Mouse (Mus musculus) spleen, adult 2 months (tissue): Measurements from ENCODE around the gene Ppp2r5a. TPM values are rescaled to one million over a fixed set of nuclear protein-coding genes. Genes with fewer than 3 reads are reported as not detected.
A peak's percentile ranks its signal among the peaks of the same experiment; 100 is the strongest.

Source experiments
- DNase-seq, 2 experiments: peaks; one replicate each; pipeline versions ENCODE4 v3.0.0 to v3.0.0-alpha.2; 2012 to 2021; ENCODE audit warnings: low spot score in 2 of 2, low read depth in 1 of 2
- H3K27ac ChIP-seq: fragments of 200-500 bp; 2 replicates; pipeline ENCODE4 v1.5.1; 2012; ENCODE audit warnings: low read length, inconsistent platforms; ENCODE audit not compliant: insufficient read depth
- H3K27me3 ChIP-seq: fragments of 200-500 bp; 2 replicates; pipeline ENCODE4 v1.6.1; 2012; ENCODE audit warnings: mild to moderate bottlenecking, moderate library complexity, low read length, inconsistent platforms; ENCODE audit not compliant: control insufficient read depth, insufficient read depth
- H3K36me3 ChIP-seq: fragments of 200-500 bp; 2 replicates; pipeline ENCODE4 v1.6.1; 2012; ENCODE audit warnings: mild to moderate bottlenecking, low read length, inconsistent platforms; ENCODE audit not compliant: control insufficient read depth, insufficient read depth
- H3K4me1 ChIP-seq: fragments of 200-500 bp; 2 replicates; pipeline ENCODE4 v1.6.1; 2011; ENCODE audit warnings: inconsistent platforms; ENCODE audit not compliant: control insufficient read depth, insufficient read depth, insufficient read length
- H3K4me3 ChIP-seq: fragments of 200-500 bp; 2 replicates; pipeline ENCODE4 v1.5.1; 2011; ENCODE audit warnings: mild to moderate bottlenecking, inconsistent platforms; ENCODE audit not compliant: insufficient read depth, insufficient read length; ENCODE audit errors: extremely low read depth
- CTCF ChIP-seq: fragments of 200-500 bp; IDR thresholded peaks from 2 replicates; pipeline ENCODE4 v1.5.1; 2011; ENCODE audit warnings: mild to moderate bottlenecking, inconsistent platforms; ENCODE audit not compliant: insufficient read depth, insufficient read length, insufficient replicate concordance; ENCODE audit errors: extremely low read depth
- POLR2A ChIP-seq: fragments of 200-500 bp; IDR thresholded peaks from 2 replicates; pipeline ENCODE4 v1.6.1; 2011; ENCODE audit warnings: low read depth, low read length, inconsistent platforms
- WGBS: fragments of 180-500 bp; shearing (Covaris S2); methylation state at CpG from one replicate; pipeline ENCODE4 v1.1.7; 2018; 5-methylcytosine and 5-hydroxymethylcytosine counted together
- polyA plus RNA-seq: library from polyadenylated mRNA; depleted of rRNA; stranded (reverse); fragments of >200 nt; gene quantifications from 2 replicates; pipeline ENCODE4 v1.2.3, GENCODE M21; 2012

The Ppp2r5a gene
- polyA plus RNA-seq, 1 experiment = 49.2 TPM

DNA sequence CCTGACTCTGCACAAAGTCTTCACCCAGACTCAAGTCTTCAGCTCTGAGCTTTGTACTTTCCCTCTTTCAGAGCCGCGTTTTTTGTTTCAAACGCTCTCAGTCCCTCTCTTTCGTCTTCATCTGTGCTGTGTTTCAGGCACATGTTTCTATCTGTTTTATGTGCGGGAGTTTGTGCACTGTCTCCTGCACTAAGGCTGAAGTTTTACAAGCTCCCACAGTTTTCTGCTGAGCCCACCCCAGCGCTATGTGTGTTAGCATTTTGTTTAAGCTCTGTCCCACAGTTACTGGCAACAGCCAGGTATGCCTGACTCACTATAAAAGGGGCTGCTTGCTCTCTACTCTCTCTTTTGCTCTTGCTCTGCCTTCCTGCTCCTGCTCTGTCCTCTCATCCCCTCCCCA is 16.3 kb upstream of the Ppp2r5a start:
- H3K4me1 ChIP-seq = peaks cover 36% of the 10 kb centered on the region; the same call in 1 of the 2 replicates
- DNase-seq = no peak
- H3K4me3 ChIP-seq = no peak overlapping the region
- WGBS = 70% methylated on average over 6 of the region's 6 CpGs
- H3K27me3 ChIP-seq = no peaks in the 10 kb centered on the region
- peak overlapping the region; percentile 64 for H3K27ac ChIP-seq
- TF ChIP-seq POLR2A = no peak
- no peak for TF ChIP-seq CTCF
- no peaks in the 10 kb centered on the region for H3K36me3 ChIP-seq

DNA sequence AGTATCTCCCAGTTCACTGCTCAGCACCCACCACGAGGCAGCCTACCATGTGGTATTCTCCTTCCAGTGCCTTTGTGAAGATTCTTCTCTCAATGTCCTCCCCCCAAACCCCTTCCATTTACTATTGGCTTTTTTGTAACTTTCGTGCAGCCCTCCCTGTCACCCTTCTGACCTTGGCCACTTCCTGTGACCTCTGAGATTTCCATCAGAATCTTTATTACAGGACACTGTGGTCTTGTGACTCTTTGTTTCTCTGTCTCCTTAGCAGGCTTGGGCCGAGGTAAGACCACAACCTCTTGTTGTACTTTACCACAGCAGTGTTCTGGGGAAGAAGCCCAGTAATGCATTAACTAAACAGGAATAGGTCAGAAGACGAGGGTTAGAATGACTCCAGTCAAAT is 15.9 kb upstream of the Ppp2r5a start:
- Histone ChIP-seq H3K4me3 (no peak overlapping the region), H3K27me3 (no peaks in the 10 kb centered on the region), H3K27ac (peak overlapping the region; percentile 64), H3K4me1 (peaks cover 36% of the 10 kb centered on the region; the same call in 1 of the 2 replicates), H3K36me3 (no peaks in the 10 kb centered on the region)
- WGBS = 51% methylated on average over 4 of the region's 4 CpGs
- no peak for TF ChIP-seq POLR2A
- TF ChIP-seq CTCF = no peak
- DNase-seq = no peak

DNA sequence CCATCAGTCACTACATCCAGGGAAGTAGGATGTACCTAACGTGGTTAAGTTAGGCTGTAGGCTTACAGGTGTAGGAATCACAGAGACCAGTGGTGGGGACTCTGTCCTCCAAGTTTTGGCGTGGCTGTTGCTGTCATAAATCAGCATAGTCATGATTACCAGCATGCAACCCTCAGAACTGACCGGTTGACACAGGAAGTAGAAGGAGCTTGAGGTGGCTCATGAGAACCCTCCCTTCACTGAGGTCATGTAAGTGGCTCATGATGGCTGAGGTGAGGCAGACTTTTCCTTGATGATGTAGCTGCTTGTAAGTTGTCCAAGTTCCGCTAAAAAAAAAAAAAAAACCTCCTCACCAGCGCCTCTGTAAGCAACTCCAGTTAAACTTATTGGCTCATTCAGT is 14.0 kb upstream of the Ppp2r5a start:
- H3K4me1 ChIP-seq = peaks cover 30% of the 10 kb centered on the region; the same call in 1 of the 2 replicates
- DNase-seq = no peak
- no peak for TF ChIP-seq POLR2A
- no peak for TF ChIP-seq CTCF
- H3K4me3 ChIP-seq = no peak overlapping the region
- no peaks in the 10 kb centered on the region for H3K36me3 ChIP-seq
- no peak overlapping the region for H3K27ac ChIP-seq
- WGBS = 43% methylated on average over 5 of the region's 5 CpGs
- H3K27me3 ChIP-seq = no peaks in the 10 kb centered on the region

DNA sequence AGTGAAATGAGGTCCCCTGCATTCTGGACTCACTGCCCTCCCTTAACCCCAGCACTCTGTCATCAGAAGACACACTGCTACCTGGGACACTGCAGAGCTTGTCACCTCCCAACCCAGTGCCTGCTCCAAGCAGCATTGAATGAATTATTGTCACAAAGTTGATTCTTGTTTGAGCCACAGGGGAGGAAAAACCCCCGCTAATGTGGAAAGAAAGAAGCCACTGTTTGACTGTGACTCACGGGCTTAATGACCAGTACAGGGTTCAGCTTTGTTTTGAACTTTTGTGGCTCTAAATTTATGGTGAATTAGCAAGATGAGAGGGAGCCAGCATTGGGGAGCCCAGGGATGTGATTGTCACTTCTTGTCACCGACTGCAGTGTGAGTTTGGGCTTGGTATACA is 13.5 kb upstream of the Ppp2r5a start:
- Histone ChIP-seq H3K4me3 (no peak overlapping the region), H3K36me3 (no peaks in the 10 kb centered on the region), H3K4me1 (peaks cover 25% of the 10 kb centered on the region; the same call in 1 of the 2 replicates), H3K27ac (no peak overlapping the region), H3K27me3 (no peaks in the 10 kb centered on the region)
- TF ChIP-seq CTCF (no peak), POLR2A (no peak)
- DNase-seq = no peak
- 40% methylated on average over 3 of the region's 3 CpGs for WGBS

DNA sequence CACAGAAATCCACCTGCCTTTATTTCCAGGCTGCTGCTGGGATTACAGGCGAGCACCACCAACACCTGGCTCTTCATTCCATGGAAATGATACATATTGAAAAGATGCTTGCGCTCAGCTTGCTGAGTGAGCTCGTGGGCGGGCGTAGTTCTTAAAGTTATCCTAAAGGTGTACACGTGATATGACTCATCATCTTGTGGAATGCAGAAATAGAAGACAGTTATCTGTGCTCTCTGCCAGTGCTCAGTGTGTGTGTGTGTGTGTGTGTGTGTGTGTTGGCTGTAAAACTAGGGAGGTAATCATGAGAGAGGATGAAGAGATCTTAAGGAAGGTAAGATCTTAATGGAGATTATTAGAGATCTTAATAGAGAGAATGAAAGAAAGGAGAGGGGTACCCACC is 11.4 kb upstream of the Ppp2r5a start:
- Histone ChIP-seq H3K4me1 (peaks cover 14% of the 10 kb centered on the region; the same call in 1 of the 2 replicates), H3K27ac (no peak overlapping the region), H3K4me3 (no peak overlapping the region), H3K36me3 (no peaks in the 10 kb centered on the region), H3K27me3 (no peaks in the 10 kb centered on the region)
- 73% methylated on average over 6 of the region's 6 CpGs for WGBS
- DNase-seq = no peak
- TF ChIP-seq POLR2A (no peak), CTCF (no peak)

DNA sequence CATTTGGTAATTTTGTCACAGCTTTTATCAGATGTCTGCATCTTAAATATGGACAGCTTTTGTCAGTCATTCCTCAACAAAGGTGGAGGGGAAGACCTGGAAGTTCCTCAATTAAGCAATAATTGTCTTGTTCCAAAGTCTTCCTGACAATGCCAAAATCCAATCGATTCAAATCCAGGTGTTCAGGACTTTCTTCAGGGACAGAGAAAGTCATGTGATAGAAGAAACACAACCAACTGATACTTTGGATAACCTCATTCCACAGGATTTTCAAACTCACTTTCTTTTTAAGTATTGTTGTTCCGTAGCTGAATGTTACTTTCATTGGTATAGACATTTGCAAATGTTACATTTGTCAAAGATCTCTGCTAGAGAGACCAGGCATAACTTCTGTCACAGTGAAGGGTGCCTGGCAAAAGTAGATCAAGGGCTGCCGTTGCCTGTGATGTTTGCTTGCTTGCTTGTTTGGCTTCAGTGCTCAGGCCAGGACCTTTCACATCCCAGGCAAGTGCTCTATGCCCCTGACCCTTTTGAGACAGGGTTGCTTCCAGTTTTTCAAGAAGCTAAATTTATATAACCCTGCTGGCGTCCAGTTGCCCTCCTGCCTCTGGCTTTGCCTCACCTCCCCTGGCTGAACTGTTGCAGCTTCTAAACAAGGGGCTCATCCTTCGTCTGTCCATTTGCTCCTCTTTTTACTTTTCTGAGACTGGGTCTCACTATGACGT is 10.8 kb upstream of the Ppp2r5a start:
- no peak for TF ChIP-seq CTCF
- no peak for TF ChIP-seq POLR2A
- WGBS = 72% methylated on average over 6 of the region's 6 CpGs
- Histone ChIP-seq H3K4me3 (no peak overlapping the region), H3K27me3 (no peaks in the 10 kb centered on the region), H3K27ac (no peak overlapping the region), H3K36me3 (no peaks in the 10 kb centered on the region), H3K4me1 (peaks cover 10% of the 10 kb centered on the region; the same call in 1 of the 2 replicates)
- no peak for DNase-seq

DNA sequence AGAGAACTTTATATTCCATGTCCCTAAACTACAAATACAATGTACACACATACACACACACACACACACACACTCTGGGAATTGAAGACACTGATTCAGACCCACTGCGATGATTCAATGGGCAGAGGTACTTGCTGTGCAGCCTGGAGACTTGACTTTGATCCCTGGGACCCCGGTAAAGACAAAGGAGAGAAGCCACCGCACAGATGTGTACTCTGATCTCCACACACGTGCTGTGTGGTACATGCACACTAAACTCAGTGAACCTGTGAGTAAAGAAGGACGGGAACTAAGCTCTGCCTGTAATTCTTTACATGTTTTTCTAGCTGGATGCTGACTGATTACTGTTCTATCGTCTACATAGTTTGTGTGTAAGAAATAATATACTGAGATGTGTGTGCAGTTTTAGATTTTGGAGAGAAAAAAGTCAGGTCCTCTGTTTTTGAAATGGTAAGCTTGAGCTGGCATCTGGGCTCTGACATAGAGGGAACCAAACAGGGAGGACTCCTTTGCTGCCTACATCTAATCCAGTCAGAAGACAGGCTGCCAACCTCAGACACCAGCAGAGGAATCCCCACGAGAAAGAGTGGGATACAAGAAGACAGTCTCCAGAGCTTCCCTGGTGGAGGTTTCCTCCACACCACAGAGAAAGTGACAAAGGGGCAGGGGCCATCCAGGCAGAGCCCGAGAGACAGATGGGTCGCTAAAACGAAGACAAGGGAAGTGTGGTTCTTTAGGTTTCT is 7.4 kb upstream of the Ppp2r5a start:
- Histone ChIP-seq H3K27ac (no peak overlapping the region), H3K36me3 (no peaks in the 10 kb centered on the region), H3K4me1 (no peaks in the 10 kb centered on the region), H3K27me3 (no peaks in the 10 kb centered on the region), H3K4me3 (no peak overlapping the region)
- WGBS = 62% methylated on average over 10 of the region's 10 CpGs
- DNase-seq = no peak
- TF ChIP-seq CTCF = no peak
- no peak for TF ChIP-seq POLR2A
